Mouse (Mus musculus): ENCODE results near the gene Arf3. TPM values are rescaled to one million over a fixed set of nuclear protein-coding genes. Genes with fewer than 3 reads are reported as not detected.

Gene Arf3
- total and polyA plus RNA-seq, 2 experiments from 2014 or later = 92.9 to 127 TPM

DNA sequence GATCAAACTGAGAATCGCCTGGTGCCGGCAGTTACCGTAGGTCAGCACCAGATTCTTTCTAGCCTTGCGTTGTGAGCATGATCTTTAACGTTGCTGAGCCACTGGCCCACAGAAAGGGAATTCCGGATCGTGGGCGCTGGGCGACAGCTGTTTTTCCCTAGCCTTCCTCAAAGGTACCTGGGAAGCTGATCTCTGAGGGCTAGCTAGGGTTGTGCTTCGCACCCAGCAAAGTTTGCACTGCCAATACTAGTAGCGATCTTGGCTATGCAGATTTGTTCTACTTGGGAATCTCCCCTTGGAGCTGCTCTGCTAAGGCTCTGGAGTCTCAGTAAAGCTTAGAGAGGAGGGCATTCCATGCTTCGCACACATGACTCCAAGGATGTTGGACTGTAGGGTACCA lies 28.2 kb upstream of the Arf3 start:
- 1% methylated on average over 12 of the region's 12 CpGs for WGBS
- no peak for ATAC-seq

DNA sequence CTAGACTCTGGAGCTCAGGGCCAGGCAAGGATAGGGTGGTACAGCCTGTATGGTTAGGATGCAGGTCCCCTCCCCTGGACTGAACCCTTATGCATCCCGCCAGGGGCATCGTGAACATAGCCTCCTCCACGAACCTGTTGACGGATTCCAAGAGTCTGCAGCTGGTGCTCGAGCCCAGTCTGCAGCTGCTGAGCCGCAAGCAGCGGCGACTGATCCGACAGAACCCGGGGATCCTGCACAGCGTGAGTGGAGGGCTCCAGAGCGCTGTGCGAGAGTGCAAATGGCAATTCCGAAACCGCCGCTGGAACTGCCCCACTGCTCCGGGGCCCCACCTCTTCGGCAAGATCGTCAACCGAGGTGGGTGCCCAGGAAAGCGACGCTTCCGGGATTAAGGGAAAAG lies 27.7 kb upstream of the Arf3 start:
- H3K4me3 ChIP-seq (ENCODE audit: low read length) = peak overlapping the region; percentile 18; the same call in 1 of the 2 replicates

More for the DNA sequence above, 28.2 kb upstream of the Arf3 start:
- no peak for TF ChIP-seq CTCF (IDR thresholded peaks at IDR 0.05; ENCODE audit: low read depth)
- DNase-seq (ENCODE audit: low spot score) = no peak
- no peak overlapping the region for H3K27ac ChIP-seq
- H3K27me3 ChIP-seq (ENCODE audit: insufficient read depth, low read length) = peaks cover 77% of the 10 kb centered on the region
- peak overlapping the region; percentile 18; the same call in 1 of the 2 replicates for H3K4me3 ChIP-seq (ENCODE audit: low read length)
- H3K4me1 ChIP-seq (ENCODE audit: insufficient read depth, low read length) = 0 out of 2 replicates have a peak, but pooled peaks cover 7% of the 10 kb centered on the region
- peak overlapping the region; percentile 16; the same call in 1 of the 2 replicates for H3K4me2 ChIP-seq (ENCODE audit: low read depth, low read length)
- H3K36me3 ChIP-seq (ENCODE audit: insufficient read depth, low read length) = no peaks in the 10 kb centered on the region
- no peak overlapping the region for H3K9ac ChIP-seq (replicated peaks; ENCODE audit: low read length)
- no peaks in the 10 kb centered on the region for H3K9me3 ChIP-seq (ENCODE audit: low read length)

DNA sequence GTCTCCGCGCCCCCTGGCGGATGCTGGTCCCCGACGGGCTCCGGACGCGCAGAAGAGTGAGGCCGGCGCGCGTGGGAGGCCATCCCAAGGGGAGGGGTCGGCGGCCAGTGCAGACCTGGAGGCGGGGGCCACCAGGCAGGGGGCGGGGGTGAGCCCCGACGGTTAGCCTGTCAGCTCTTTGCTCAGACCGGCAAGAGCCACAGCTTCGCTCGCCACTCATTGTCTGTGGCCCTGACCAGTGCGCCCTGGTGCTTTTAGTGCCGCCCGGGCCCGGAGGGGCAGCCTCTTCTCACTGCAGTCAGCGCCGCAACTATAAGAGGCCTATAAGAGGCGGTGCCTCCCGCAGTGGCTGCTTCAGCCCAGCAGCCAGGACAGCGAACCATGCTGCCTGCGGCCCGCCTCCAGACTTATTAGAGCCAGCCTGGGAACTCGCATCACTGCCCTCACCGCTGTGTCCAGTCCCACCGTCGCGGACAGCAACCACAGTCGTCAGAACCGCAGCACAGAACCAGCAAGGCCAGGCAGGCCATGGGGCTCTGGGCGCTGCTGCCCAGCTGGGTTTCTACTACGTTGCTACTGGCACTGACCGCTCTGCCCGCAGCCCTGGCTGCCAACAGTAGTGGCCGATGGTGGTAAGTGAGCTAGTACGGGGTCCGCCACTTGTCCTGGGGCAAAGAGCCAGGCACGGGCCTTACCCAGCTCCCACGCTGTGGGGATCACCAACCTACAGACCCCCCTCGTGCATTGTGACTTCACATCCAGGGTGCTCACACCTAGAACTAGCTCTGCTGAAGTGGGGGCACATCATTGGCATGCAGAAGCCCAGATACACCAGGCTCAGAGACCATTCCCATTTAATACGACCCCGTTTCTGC lies 26.9 kb upstream of the Arf3 start, which contains the start of gene Wnt1:
Gene Wnt1 (plus strand): TSS at position 197 of the 875 bp plus-strand sequence.
- H3K27ac ChIP-seq = no peak within 1 kb of the TSS
- peak; percentile 64; the same call in 1 of the 2 replicates for TF ChIP-seq CTCF (IDR thresholded peaks at IDR 0.05; ENCODE audit: low read depth)
- no peak for ATAC-seq
- H3K4me2 ChIP-seq (ENCODE audit: low read depth, low read length) = peak within 1 kb of the TSS; percentile 16; the same call in 1 of the 2 replicates
- DNase-seq (ENCODE audit: low spot score) = peak; percentile 35
- no peak within 1 kb of the TSS for H3K9ac ChIP-seq (replicated peaks; ENCODE audit: low read length)
- no peaks in the 10 kb centered on the region for H3K9me3 ChIP-seq (ENCODE audit: low read length)
- H3K4me3 ChIP-seq (ENCODE audit: low read length) = peak within 1 kb of the TSS; percentile 18
- H3K4me1 ChIP-seq (ENCODE audit: insufficient read depth, low read length) = 0 out of 2 replicates have a peak, but pooled peaks cover 7% of the 10 kb centered on the region
- H3K27me3 ChIP-seq (ENCODE audit: insufficient read depth, low read length) = peaks cover 65% of the 10 kb centered on the region
- 1% methylated on average over 42 of the region's 51 CpGs for WGBS
- H3K36me3 ChIP-seq (ENCODE audit: insufficient read depth, low read length) = no peaks in the 10 kb centered on the region

More for the DNA sequence above, 27.7 kb upstream of the Arf3 start:
- Histone ChIP-seq H3K4me2 (ENCODE audit: low read depth, low read length) (peak overlapping the region; percentile 16; the same call in 1 of the 2 replicates), H3K27ac (no peak overlapping the region), H3K4me1 (ENCODE audit: insufficient read depth, low read length) (0 out of 2 replicates have a peak, but pooled peaks cover 7% of the 10 kb centered on the region), H3K27me3 (ENCODE audit: insufficient read depth, low read length) (peaks cover 73% of the 10 kb centered on the region), H3K9ac (replicated peaks; ENCODE audit: low read length) (no peak overlapping the region), H3K9me3 (ENCODE audit: low read length) (no peaks in the 10 kb centered on the region), H3K36me3 (ENCODE audit: insufficient read depth, low read length) (no peaks in the 10 kb centered on the region)
- no peak for TF ChIP-seq CTCF (IDR thresholded peaks at IDR 0.05; ENCODE audit: low read depth)
- WGBS = under 1% methylated on average over 23 of the region's 23 CpGs
- ATAC-seq (no peak), DNase-seq (ENCODE audit: low spot score) (no peak)

DNA sequence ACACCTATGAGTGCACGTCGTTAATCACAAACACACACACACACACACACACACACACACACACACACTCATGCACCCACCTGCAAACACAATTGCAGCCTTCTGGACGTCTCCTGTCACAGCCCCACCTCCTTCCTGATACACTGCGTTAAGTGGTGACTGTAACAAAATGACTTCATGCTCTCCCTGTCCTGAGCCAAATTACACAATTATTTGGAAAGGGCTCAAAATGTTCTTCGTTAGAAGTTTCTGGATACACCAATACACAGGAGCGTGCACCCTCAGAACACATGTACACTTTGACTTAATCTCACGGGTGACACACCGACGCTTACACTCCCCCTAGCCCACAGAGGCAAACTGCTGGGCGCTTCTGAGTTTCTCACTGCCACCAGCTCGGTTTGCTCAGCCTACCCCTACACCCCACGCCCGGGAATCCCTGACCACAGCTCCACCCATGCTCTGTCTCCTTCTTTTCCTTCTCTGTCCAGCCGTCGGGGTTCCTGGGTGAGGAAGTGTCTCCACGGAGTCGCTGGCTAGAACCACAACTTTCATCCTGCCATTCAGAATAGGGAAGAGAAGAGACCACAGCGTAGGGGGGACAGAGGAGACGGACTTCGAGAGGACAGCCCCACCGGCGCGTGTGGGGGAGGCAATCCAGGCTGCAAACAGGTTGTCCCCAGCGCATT lies 26.1 kb upstream of the Arf3 start:
- Histone ChIP-seq H3K36me3 (ENCODE audit: insufficient read depth, low read length) (no peaks in the 10 kb centered on the region), H3K4me1 (ENCODE audit: insufficient read depth, low read length) (0 out of 2 replicates have a peak, but pooled peaks cover 7% of the 10 kb centered on the region), H3K27me3 (ENCODE audit: insufficient read depth, low read length) (peaks cover 58% of the 10 kb centered on the region), H3K9ac (replicated peaks; ENCODE audit: low read length) (no peak overlapping the region), H3K27ac (no peak overlapping the region), H3K4me2 (ENCODE audit: low read depth, low read length) (no peak overlapping the region), H3K4me3 (ENCODE audit: low read length) (peak overlapping the region; percentile 3; the same call in 1 of the 2 replicates), H3K9me3 (ENCODE audit: low read length) (no peaks in the 10 kb centered on the region)
- TF ChIP-seq CTCF (IDR thresholded peaks at IDR 0.05; ENCODE audit: low read depth) = no peak; the same call in 1 of the 2 replicates
- WGBS = 10% methylated on average over 24 of the region's 24 CpGs
- no peak for ATAC-seq
- DNase-seq (ENCODE audit: low spot score) = no peak

DNA sequence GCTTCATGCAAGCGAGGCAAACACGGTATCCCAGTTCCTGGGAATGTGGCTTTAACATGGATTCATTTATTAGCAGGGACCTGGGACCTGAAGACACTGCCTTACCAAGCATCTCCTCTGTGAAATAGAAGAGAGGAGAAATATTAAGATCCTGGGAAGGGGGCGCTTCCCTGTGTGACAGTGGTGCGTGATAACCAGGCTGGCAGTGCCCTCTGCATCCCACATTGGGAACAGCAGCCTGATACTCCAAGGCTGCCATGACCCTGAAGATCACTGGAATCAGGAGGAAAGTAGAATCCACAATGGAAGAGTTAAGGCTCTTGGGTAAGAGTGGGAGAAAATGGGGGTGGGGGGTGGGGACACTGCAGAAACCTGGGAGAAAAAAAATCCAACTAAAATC lies 24.9 kb upstream of the Arf3 start:
- H3K36me3 ChIP-seq (ENCODE audit: insufficient read depth, low read length) = no peaks in the 10 kb centered on the region
- 0 out of 2 replicates have a peak, but pooled peaks cover 7% of the 10 kb centered on the region for H3K4me1 ChIP-seq (ENCODE audit: insufficient read depth, low read length)
- ATAC-seq (peak; percentile 55), DNase-seq (ENCODE audit: low spot score) (peak; percentile 79)
- H3K4me2 ChIP-seq (ENCODE audit: low read depth, low read length) = no peak overlapping the region
- peak; percentile 84 for TF ChIP-seq CTCF (IDR thresholded peaks at IDR 0.05; ENCODE audit: low read depth)
- no peaks in the 10 kb centered on the region for H3K9me3 ChIP-seq (ENCODE audit: low read length)
- H3K27ac ChIP-seq = no peak overlapping the region
- 32% methylated on average over 4 of the region's 4 CpGs for WGBS
- H3K27me3 ChIP-seq (ENCODE audit: insufficient read depth, low read length) = peaks cover 48% of the 10 kb centered on the region
- H3K9ac ChIP-seq (replicated peaks; ENCODE audit: low read length) = no peak overlapping the region
- no peak overlapping the region for H3K4me3 ChIP-seq (ENCODE audit: low read length)

DNA sequence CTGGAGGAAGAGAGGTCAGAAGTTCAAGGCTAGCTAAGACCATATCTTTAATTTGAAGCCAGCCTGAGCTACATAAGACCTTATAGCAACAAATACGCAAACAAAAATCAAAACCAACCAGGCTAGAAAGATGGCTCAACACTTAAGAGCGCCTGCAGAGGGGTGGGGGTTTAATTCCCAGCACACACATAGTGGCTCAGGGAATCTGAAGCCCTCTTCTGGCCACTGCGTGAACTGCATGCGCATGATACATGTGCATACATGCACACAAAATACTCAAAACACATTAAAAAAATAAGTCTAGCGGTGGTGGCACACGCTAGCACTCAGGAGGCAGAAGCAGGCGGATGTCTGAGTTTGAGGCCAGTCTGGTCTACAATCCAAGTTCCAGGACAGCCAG lies 22.7 kb upstream of the Arf3 start:
- WGBS = 45% methylated on average over 7 of the region's 7 CpGs
- H3K27ac ChIP-seq = no peak overlapping the region

More for the DNA sequence above, 22.7 kb upstream of the Arf3 start:
- H3K36me3 ChIP-seq (ENCODE audit: insufficient read depth, low read length) = no peaks in the 10 kb centered on the region
- no peak overlapping the region for H3K9ac ChIP-seq (replicated peaks; ENCODE audit: low read length)
- H3K9me3 ChIP-seq (ENCODE audit: low read length) = no peaks in the 10 kb centered on the region
- H3K4me1 ChIP-seq (ENCODE audit: insufficient read depth, low read length) = 0 out of 2 replicates have a peak, but pooled peaks cover under 1% of the 10 kb centered on the region
- no peak for ATAC-seq
- H3K4me3 ChIP-seq (ENCODE audit: low read length) = no peak overlapping the region
- H3K27me3 ChIP-seq (ENCODE audit: insufficient read depth, low read length) = peaks cover 36% of the 10 kb centered on the region
- TF ChIP-seq CTCF (IDR thresholded peaks at IDR 0.05; ENCODE audit: low read depth) = peak; percentile 73
- peak; percentile 51 for DNase-seq (ENCODE audit: low spot score)
- no peak overlapping the region for H3K4me2 ChIP-seq (ENCODE audit: low read depth, low read length)

Measured in hindbrain, postnatal 0 days (tissue).